Mouse (Mus musculus) heart, adult 2 months (tissue): ENCODE results near the gene Ggct.

Source experiments
- CTCF ChIP-seq: fragments of 200-600 bp; IDR thresholded peaks from 2 replicates; pipeline ENCODE4 v1.8.1; 2022; ENCODE audit warnings: antibody characterized with exemption, mild to moderate bottlenecking, moderate library complexity
- EP300 ChIP-seq: fragments of 200-500 bp; IDR thresholded peaks from 2 replicates; pipeline ENCODE4 v1.6.1; 2011; ENCODE audit warnings: low read depth, low read length, control low read depth; ENCODE audit not compliant: insufficient read depth

DNA sequence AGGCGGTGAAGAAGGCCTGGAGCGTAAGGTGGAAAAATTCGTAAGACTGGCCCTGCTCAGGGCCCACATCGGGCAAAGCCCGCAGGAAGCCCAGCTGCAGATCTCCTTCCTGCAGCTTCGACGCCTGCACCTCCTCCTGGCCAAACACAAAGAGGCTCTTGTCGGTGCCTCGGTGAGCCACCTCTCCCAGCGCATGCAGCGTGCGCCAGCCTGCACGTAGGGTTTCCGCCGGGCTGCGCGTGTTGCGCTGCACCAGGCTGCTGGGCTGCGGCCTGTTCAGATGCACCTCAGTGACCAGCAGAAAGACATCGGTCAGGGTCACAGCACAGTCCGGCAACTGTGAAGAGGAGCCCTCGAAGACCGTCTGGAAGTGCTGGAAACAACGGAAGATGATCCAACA is 49.0 kb downstream of the Ggct start:
- TF ChIP-seq CTCF (no peak), EP300 (no peak)
